Mouse (Mus musculus) CH12.LX (cell line): Measurements from ENCODE around the gene Ptprd. TPM values are rescaled to one million over a fixed set of nuclear protein-coding genes. Genes with fewer than 3 reads are reported as not detected.

Experiments used
- DNase-seq: peaks from one replicate; pipeline ENCODE4 v3.0.0-alpha.2; 2013; ENCODE audit errors: extremely low read depth
- H3K27ac ChIP-seq: 2 replicates; pipeline ENCODE4 v1.5.1; 2012; ENCODE audit warnings: low read depth, mild to moderate bottlenecking, control low read depth, moderate library complexity; ENCODE audit not compliant: insufficient read depth
- H3K27me3 ChIP-seq: replicated peaks from 2 replicates; pipeline ENCODE3; 2012; ENCODE audit warnings: inconsistent platforms
- H3K36me3 ChIP-seq, 2 experiments: replicated peaks in 1 of 2; 2 replicates each; pipeline versions ENCODE3 to v1.6.1; 2012; ENCODE audit warnings: inconsistent platforms in 1 of 2, low read length in 1 of 2, mild to moderate bottlenecking in 1 of 2, mixed read lengths in 1 of 2, moderate library complexity in 1 of 2; ENCODE audit not compliant: control insufficient read depth in 1 of 2, insufficient read depth in 1 of 2
- H3K4me1 ChIP-seq, 2 experiments: 2 replicates each; pipeline ENCODE4 v1.6.1; 2012; ENCODE audit warnings: inconsistent platforms in 1 of 2, moderate library complexity in 1 of 2; ENCODE audit not compliant: insufficient read depth in 2 of 2, control insufficient read depth in 1 of 2
- H3K4me2 ChIP-seq: 2 replicates; pipeline ENCODE4 v1.6.1; 2012; ENCODE audit warnings: low read depth, mild to moderate bottlenecking, control low read depth; ENCODE audit not compliant: poor library complexity, insufficient read depth, severe bottlenecking
- H3K4me3 ChIP-seq, 3 experiments: fragments of 150-350 bp in 1 of 3; sonication (generic) in 1 of 3; replicated peaks in 1 of 3; 2 replicates each; pipeline versions ENCODE3 to v1.5.1; 2011 to 2012; ENCODE audit warnings: low read depth in 2 of 3, low read length in 2 of 3, mild to moderate bottlenecking in 2 of 3, moderate library complexity in 2 of 3, control low read depth in 1 of 3, improper control_type of control experiment in 1 of 3, inconsistent platforms in 1 of 3, mixed read lengths in 1 of 3; ENCODE audit not compliant: poor library complexity in 1 of 3
- H3K79me2 ChIP-seq: replicated peaks from 2 replicates; pipeline ENCODE4 v1.6.1; 2012; ENCODE audit warnings: mild to moderate bottlenecking, moderate library complexity; ENCODE audit not compliant: control insufficient read depth, poor library complexity, insufficient read depth, severe bottlenecking; ENCODE audit errors: extremely low read depth
- H3K9ac ChIP-seq: 2 replicates; pipeline ENCODE4 v1.6.1; 2012; ENCODE audit warnings: low read depth, mild to moderate bottlenecking, control low read depth, moderate library complexity; ENCODE audit not compliant: insufficient read depth
- H3K9me3 ChIP-seq: replicated peaks from 2 replicates; pipeline ENCODE3; 2012; ENCODE audit warnings: low read length, inconsistent platforms, mixed read lengths
- CHD1 ChIP-seq: IDR thresholded peaks from 2 replicates; pipeline ENCODE4 v1.6.1; 2012; ENCODE audit warnings: low read depth, low read length, improper control_type of control experiment, inconsistent platforms
- CHD2 ChIP-seq: IDR thresholded peaks from 2 replicates; pipeline ENCODE4 v1.6.1; 2011; ENCODE audit warnings: low read length, improper control_type of control experiment
- E2F4 ChIP-seq: IDR thresholded peaks from 2 replicates; pipeline ENCODE4 v1.6.1; 2011; ENCODE audit warnings: low read depth, low read length, improper control_type of control experiment; ENCODE audit not compliant: insufficient replicate concordance
- ELF1 ChIP-seq: IDR thresholded peaks from 2 replicates; pipeline ENCODE4 v1.6.1; 2014; ENCODE audit warnings: low read depth, mild to moderate bottlenecking, inconsistent platforms, low read length, improper control_type of control experiment
- EP300 ChIP-seq: IDR thresholded peaks from 2 replicates; pipeline ENCODE4 v1.6.1; 2011; ENCODE audit warnings: low read length, improper control_type of control experiment
- ETS1 ChIP-seq: conservative IDR thresholded peaks from 2 replicates; pipeline ENCODE4 v1.6.1; 2012; ENCODE audit warnings: low read depth, mild to moderate bottlenecking, inconsistent platforms, low read length, improper control_type of control experiment, moderate library complexity
- HCFC1 ChIP-seq: IDR thresholded peaks from 2 replicates; pipeline ENCODE4 v1.6.1; 2012; ENCODE audit warnings: low read depth, mild to moderate bottlenecking, inconsistent platforms, low read length, improper control_type of control experiment
- JUN ChIP-seq: IDR thresholded peaks from 2 replicates; pipeline ENCODE4 v1.6.1; 2011; ENCODE audit warnings: low read depth, mild to moderate bottlenecking, low read length, improper control_type of control experiment, moderate library complexity; ENCODE audit not compliant: insufficient read depth
- JUND ChIP-seq: conservative IDR thresholded peaks from 2 replicates; pipeline ENCODE4 v1.6.1; 2011; ENCODE audit warnings: low read depth, low read length, improper control_type of control experiment
- KAT2A ChIP-seq: IDR thresholded peaks from 2 replicates; pipeline ENCODE4 v1.6.1; 2012; ENCODE audit warnings: low read length, improper control_type of control experiment, inconsistent platforms; ENCODE audit not compliant: insufficient replicate concordance
- MAX ChIP-seq: IDR thresholded peaks from 2 replicates; pipeline ENCODE4 v1.6.1; 2011; ENCODE audit warnings: low read length, improper control_type of control experiment
- MAZ ChIP-seq: IDR thresholded peaks from 2 replicates; pipeline ENCODE4 v1.6.1; 2012; ENCODE audit warnings: low read depth, mild to moderate bottlenecking, inconsistent platforms, low read length, improper control_type of control experiment, moderate library complexity
- MEF2A ChIP-seq: IDR thresholded peaks from 2 replicates; pipeline ENCODE4 v1.6.1; 2014; ENCODE audit warnings: low read depth, mild to moderate bottlenecking, inconsistent platforms, low read length, improper control_type of control experiment, borderline replicate concordance
- MXI1 ChIP-seq: IDR thresholded peaks from 2 replicates; pipeline ENCODE4 v1.6.1; 2011; ENCODE audit warnings: mild to moderate bottlenecking, low read depth, low read length, improper control_type of control experiment
- MYC ChIP-seq: IDR thresholded peaks from 2 replicates; pipeline ENCODE4 v1.6.1; 2011; ENCODE audit warnings: low read depth, mild to moderate bottlenecking, improper control_type of control experiment, low read length
- NELFE ChIP-seq: IDR thresholded peaks from 2 replicates; pipeline ENCODE4 v1.6.1; 2011; ENCODE audit warnings: low read depth, low read length, improper control_type of control experiment
- PAX5 ChIP-seq: IDR thresholded peaks from 2 replicates; pipeline ENCODE4 v1.6.1; 2012; ENCODE audit warnings: low read length, inconsistent platforms, mixed read lengths
- POLR2A ChIP-seq: IDR thresholded peaks from 2 replicates; pipeline ENCODE4 v1.6.1; 2011; ENCODE audit warnings: low read depth, mild to moderate bottlenecking, improper control_type of control experiment, low read length
- POLR2AphosphoS2 ChIP-seq: IDR thresholded peaks from 2 replicates; pipeline ENCODE4 v1.6.1; 2011; ENCODE audit warnings: low read depth, low read length, improper control_type of control experiment
- RCOR1 ChIP-seq: conservative IDR thresholded peaks from 2 replicates; pipeline ENCODE4 v1.6.1; 2012; ENCODE audit warnings: low read depth, mild to moderate bottlenecking, inconsistent platforms, low read length, improper control_type of control experiment
- SIN3A ChIP-seq: IDR thresholded peaks from 2 replicates; pipeline ENCODE4 v1.6.1; 2012; ENCODE audit warnings: low read length, improper control_type of control experiment, inconsistent platforms
- SMC3 ChIP-seq: IDR thresholded peaks from 2 replicates; pipeline ENCODE4 v1.6.1; 2011; ENCODE audit warnings: low read depth, low read length, improper control_type of control experiment
- TBP ChIP-seq: conservative IDR thresholded peaks from 2 replicates; pipeline ENCODE4 v1.6.1; 2011; ENCODE audit warnings: low read depth, low read length, improper control_type of control experiment
- UBTF ChIP-seq: IDR thresholded peaks from 2 replicates; pipeline ENCODE4 v1.6.1; 2012; ENCODE audit warnings: low read depth, mild to moderate bottlenecking, inconsistent platforms, low read length, improper control_type of control experiment, moderate library complexity
- USF1 ChIP-seq: IDR thresholded peaks from 2 replicates; pipeline ENCODE4 v1.6.1; 2014; ENCODE audit warnings: low read depth, mild to moderate bottlenecking, inconsistent platforms, low read length, improper control_type of control experiment
- USF2 ChIP-seq: conservative IDR thresholded peaks from 2 replicates; pipeline ENCODE4 v1.6.1; 2011; ENCODE audit warnings: low read depth, low read length, improper control_type of control experiment
- ZMIZ1 ChIP-seq: IDR thresholded peaks from 2 replicates; pipeline ENCODE4 v1.6.1; 2012; ENCODE audit warnings: low read depth, mild to moderate bottlenecking, inconsistent platforms, low read length, improper control_type of control experiment
- dilution Hi-C: fragments of 300-500 bp; cut with MboI; formaldehyde crosslinking; loops from 2 replicates; pipeline ENCODE4 v1.14.3; 2020; ENCODE audit warnings: low sequenced_read_pairs; ENCODE audit not compliant: extremely low pct_unique_long_range_greater_than_20kb, extremely low pct_ligation_motif_present
- in situ Hi-C: fragments of 300-500 bp; cut with MboI; formaldehyde crosslinking; loops from 3 replicates; pipeline ENCODE4 v1.14.3; 2019; ENCODE audit warnings: low sequenced_read_pairs, low pct_ligation_motif_present, low pct_unique_long_range_greater_than_20kb, mixed read lengths
- polyA plus RNA-seq: library from polyadenylated mRNA; unstranded; fragments of >175 nt; gene quantifications from 2 replicates; pipeline ENCODE4 v1.2.1, GENCODE M21; 2012; ENCODE audit warnings: low read depth; ENCODE audit not compliant: insufficient read length
- total RNA-seq, 2 experiments: library from RNA; depleted of rRNA; stranded (reverse); fragments of 300-350 nt in 1 of 2; fragments of >200 nt in 1 of 2; gene quantifications; 2 replicates each; pipeline ENCODE4 v1.2.3; 2012 to 2014

Ptprd gene
- total and polyA plus RNA-seq, 3 experiments = not detected

- in situ Hi-C loops = no loop called here
- Histone ChIP-seq H3K79me2 (no peaks in the 10 kb centered on the region), H3K27me3 (no peaks in the 10 kb centered on the region), H3K4me2 (no peak overlapping the region), H3K4me1 (no peaks in the 10 kb centered on the region), H3K36me3 (no peaks in the 10 kb centered on the region), H3K9ac (no peak overlapping the region), H3K9me3 (peaks cover 38% of the 10 kb centered on the region), H3K27ac (no peak overlapping the region), H3K4me3 (no peak overlapping the region)
- no peak for DNase-seq
- dilution Hi-C loops = no loop called here
- TF ChIP-seq MAX = no peak
- no peak for TF ChIP-seq CHD2
- TF ChIP-seq KAT2A = no peak
- TF ChIP-seq MYC = no peak
- no peak for TF ChIP-seq MXI1
- TF ChIP-seq MAZ = no peak
- no peak for TF ChIP-seq TBP
- no peak for TF ChIP-seq SMC3
- TF ChIP-seq POLR2AphosphoS2 = no peak
- TF ChIP-seq SIN3A = no peak
- no peak for TF ChIP-seq MEF2A
- TF ChIP-seq RCOR1 = no peak
- TF ChIP-seq JUN = no peak
- no peak for TF ChIP-seq POLR2A
- TF ChIP-seq ELF1 = no peak
- TF ChIP-seq HCFC1 = no peak
- no peak for TF ChIP-seq ZMIZ1
Measured at GRCm38 (mm10) chr4:78210878-78211528, 758 bp downstream of the Ptprd start.

DNA sequence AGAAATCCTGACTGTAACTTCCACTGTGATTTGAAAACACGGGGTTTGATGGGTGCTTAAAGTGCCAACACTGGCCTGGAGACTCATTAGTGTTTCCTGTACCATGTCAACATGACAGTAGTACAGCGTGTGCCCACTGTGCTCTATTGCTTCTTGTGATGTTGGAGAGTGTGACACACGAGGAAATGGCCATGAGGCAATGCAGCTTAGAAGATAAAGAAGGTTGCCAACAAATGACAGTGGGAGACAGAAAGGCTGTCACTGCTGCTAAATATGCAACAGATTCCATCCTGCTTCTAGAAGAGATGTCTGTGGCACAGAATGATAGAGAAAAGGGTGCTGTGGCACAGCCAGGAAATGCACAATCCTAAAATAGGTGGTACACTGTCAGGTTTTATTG is 6.7 kb downstream of the Ptprd start:
- H3K4me2 ChIP-seq = no peak overlapping the region
- H3K9me3 ChIP-seq = peaks cover 11% of the 10 kb centered on the region
- no peaks in the 10 kb centered on the region for H3K36me3 ChIP-seq
- H3K27me3 ChIP-seq = no peaks in the 10 kb centered on the region
- in situ Hi-C loops (no loop called here), dilution Hi-C loops (no loop called here)
- H3K4me3 ChIP-seq = no peak overlapping the region
- H3K79me2 ChIP-seq = no peaks in the 10 kb centered on the region
- H3K27ac ChIP-seq = no peak overlapping the region
- no peak overlapping the region for H3K9ac ChIP-seq
- TF ChIP-seq ZMIZ1 (no peak), ELF1 (no peak), HCFC1 (no peak), EP300 (no peak), PAX5 (no peak), NELFE (no peak), USF2 (no peak), UBTF (no peak), JUND (no peak), MAZ (no peak), ETS1 (no peak), MYC (no peak), CHD1 (no peak), POLR2A (no peak), E2F4 (no peak), USF1 (no peak)
- DNase-seq = no peak
- no peaks in the 10 kb centered on the region for H3K4me1 ChIP-seq
